Mouse (Mus musculus) adipocyte (in vitro differentiated cells): ENCODE measurements at regions not wholly inside any gene's neighbourhood (a gene's known extent, or its start where the extent isn't known, plus 50 kb on each side); places are given as distances from the start of the nearest gene placed in this dataset.

ENCODE experiments used
- DNase-seq: peaks from one replicate; pipeline ENCODE4 v3.0.0-alpha.2; 2016; ENCODE audit warnings: low spot score

GRCm38 (mm10) chr6:143631581-143631980, 464.6 kb downstream of the Etnk1 start:
- peak; percentile 32 for DNase-seq

GRCm38 (mm10) chr6:143633710-143634109, 466.7 kb downstream of the Etnk1 start:
- no peak for DNase-seq

GRCm38 (mm10) chr6:143634334-143634733, 467.3 kb downstream of the Etnk1 start:
- DNase-seq: no peak

GRCm38 (mm10) chr6:143635043-143635442, 468.0 kb downstream of the Etnk1 start:
- DNase-seq: peak; percentile 75

GRCm38 (mm10) chr6:143640652-143641051, 473.6 kb downstream of the Etnk1 start:
- DNase-seq: peak; percentile 98

- DNase-seq: no peak
Measured at GRCm38 (mm10) chr6:143642052-143642451, 475.0 kb downstream of the Etnk1 start.

GRCm38 (mm10) chr6:143645989-143646388, 479.0 kb downstream of the Etnk1 start:
- no peak for DNase-seq

- no peak for DNase-seq
Measured at GRCm38 (mm10) chr6:143648501-143648900, 481.5 kb downstream of the Etnk1 start.

GRCm38 (mm10) chr6:143656576-143656975, 489.6 kb downstream of the Etnk1 start:
- DNase-seq: no peak

- no peak for DNase-seq
Measured at GRCm38 (mm10) chr6:143660837-143661236, 493.8 kb downstream of the Etnk1 start.

- DNase-seq: peak; percentile 17
Measured at GRCm38 (mm10) chr6:143663306-143663705, 496.3 kb downstream of the Etnk1 start.

- no peak for DNase-seq
Measured at GRCm38 (mm10) chr6:143665374-143665773, 498.4 kb downstream of the Etnk1 start.

- DNase-seq: no peak
Measured at GRCm38 (mm10) chr6:143668551-143668950, 501.5 kb downstream of the Etnk1 start.

GRCm38 (mm10) chr6:143669446-143670130, 502.6 kb downstream of the Etnk1 start:
- DNase-seq: no peak

GRCm38 (mm10) chr6:143690131-143690530, 523.1 kb downstream of the Etnk1 start:
- DNase-seq: no peak

- peak; percentile 81 for DNase-seq
Measured at GRCm38 (mm10) chr6:143690866-143691265, 523.8 kb downstream of the Etnk1 start.

- no peak for DNase-seq
Measured at GRCm38 (mm10) chr6:143697997-143698396, 531.0 kb downstream of the Etnk1 start.

GRCm38 (mm10) chr6:143703984-143704383, 537.0 kb downstream of the Etnk1 start:
- no peak for DNase-seq

GRCm38 (mm10) chr6:143706451-143706850, 539.4 kb downstream of the Etnk1 start:
- no peak for DNase-seq

GRCm38 (mm10) chr6:143714461-143714860, 547.4 kb downstream of the Etnk1 start:
- no peak for DNase-seq

GRCm38 (mm10) chr6:143750074-143750473, 583.1 kb downstream of the Etnk1 start:
- no peak for DNase-seq

GRCm38 (mm10) chr6:143751076-143752070, 584.4 kb downstream of the Etnk1 start:
- DNase-seq: no peak

- DNase-seq: no peak
Measured at GRCm38 (mm10) chr6:143757462-143757861, 590.4 kb downstream of the Etnk1 start.
